Mouse (Mus musculus) macrophage (primary cell): Measurements from ENCODE around the gene Rsph3a. TPM values are rescaled to one million over a fixed set of nuclear protein-coding genes. Genes with fewer than 3 reads are reported as not detected.

Experiments used
- polyA plus RNA-seq: library from polyadenylated mRNA; stranded (reverse); fragments of 250-400 nt; gene quantifications from 3 replicates; pipeline ENCODE4 v1.2.4, GENCODE M21; 2018; ENCODE audit warnings: inconsistent platforms

The Rsph3a gene
- polyA plus RNA-seq, 1 experiment from 2014 or later: 18.8 TPM

Other genes with a start within 250 kb of the Rsph3a start
- not detected in 3 replicates for gene Fndc1, start 118.3 kb upstream of the Rsph3a start, polyA plus RNA-seq
- 3.7 to 11.7 TPM (median 5.6 TPM) in 3 replicates for gene Tagap, start 19.6 kb upstream of the Rsph3a start, polyA plus RNA-seq
- 0.11 TPM in 1 of 3 replicates, not detected in the others for gene Gm49673, start 202.2 kb downstream of the Rsph3a start, polyA plus RNA-seq
- gene Rnaset2a, start 202.5 kb downstream of the Rsph3a start, polyA plus RNA-seq: 52.0 to 123 TPM (median 66.9 TPM) in 3 replicates
- 5.7 to 11.6 TPM (median 6.5 TPM) in 3 replicates for gene Fgfr1op, start 219.9 kb downstream of the Rsph3a start, polyA plus RNA-seq